Mouse (Mus musculus) CD4-positive, CD25-positive, alpha-beta regulatory T cell, adult 2 months (primary cell): Measurements from ENCODE around the gene Sox1.

ENCODE experiments used
- DNase-seq: peaks from one replicate; pipeline ENCODE4 v3.0.0-alpha.2; 2012; ENCODE audit warnings: low read depth, low spot score

Sox1 gene

GRCm38 (mm10) chr8:12389116-12389471 lies 6.0 kb upstream of the Sox1 start:
- DNase-seq, result no peak

- DNase-seq, result no peak
Measured at GRCm38 (mm10) chr8:12389801-12390639, 5.1 kb upstream of the Sox1 start.

GRCm38 (mm10) chr8:12390640-12391365 lies 4.3 kb upstream of the Sox1 start:
- DNase-seq, result no peak

- DNase-seq, result no peak
Measured at GRCm38 (mm10) chr8:12391366-12392250, 3.5 kb upstream of the Sox1 start.

GRCm38 (mm10) chr8:12392801-12393200 lies 2.3 kb upstream of the Sox1 start:
- DNase-seq, result no peak

- DNase-seq, result no peak
Measured at GRCm38 (mm10) chr8:12394385-12395000, 602 bp upstream of the Sox1 start.

- no peak for DNase-seq
Measured at GRCm38 (mm10) chr8:12396501-12397345, 1.6 kb downstream of the Sox1 start.

GRCm38 (mm10) chr8:12397346-12397925 lies 2.3 kb downstream of the Sox1 start:
- DNase-seq, result no peak

- no peak for DNase-seq
Measured at GRCm38 (mm10) chr8:12398011-12398945, 3.2 kb downstream of the Sox1 start.

- no peak for DNase-seq
Measured at GRCm38 (mm10) chr8:12399421-12400205, 4.5 kb downstream of the Sox1 start.

- no peak for DNase-seq
Measured at GRCm38 (mm10) chr8:12400611-12401390, 5.7 kb downstream of the Sox1 start.

GRCm38 (mm10) chr8:12401391-12402270 lies 6.5 kb downstream of the Sox1 start:
- no peak for DNase-seq

- DNase-seq, result no peak
Measured at GRCm38 (mm10) chr8:12402709-12403108, 7.6 kb downstream of the Sox1 start.

GRCm38 (mm10) chr8:12408020-12408419 lies 12.9 kb downstream of the Sox1 start:
- no peak for DNase-seq

GRCm38 (mm10) chr8:12409976-12410375 lies 14.9 kb downstream of the Sox1 start:
- DNase-seq, result no peak

- DNase-seq, result no peak
Measured at GRCm38 (mm10) chr8:12417056-12417455, 22.0 kb downstream of the Sox1 start.

GRCm38 (mm10) chr8:12420537-12420936 lies 25.4 kb downstream of the Sox1 start:
- no peak for DNase-seq
